Comparison of ENCODE assay signal across 8 mouse cellular contexts in genomic region chr17:65784610-65785140, GRCm38 (mm10). TPM values are rescaled to one million over a fixed set of nuclear protein-coding genes. Genes with fewer than 3 reads are reported as not detected.
DNase-seq lines count a peak whose midpoint lies in the region; ATAC-seq and TF ChIP-seq lines count a peak whose summit lies in the region.

No protein-coding gene starts in this region.

- no peaks in the 10 kb centered on the region for H3K36me3 ChIP-seq in liver, adult 2 months (ENCODE audit: control insufficient read depth, insufficient read depth, low read length)
- H3K36me3 ChIP-seq in embryonic facial prominence, embryonic 14.5 days (ENCODE audit: control insufficient read depth, insufficient read depth, low read length): peaks cover 20% of the 10 kb centered on the region; the same call in 1 of the 2 replicates
- no peaks in the 10 kb centered on the region for H3K36me3 ChIP-seq in limb, embryonic 11.5 days (ENCODE audit: control insufficient read depth, insufficient read depth, low read length)
- H3K36me3 ChIP-seq in neural tube, embryonic 14.5 days (ENCODE audit: control insufficient read depth, insufficient read depth, low read length): no peaks in the 10 kb centered on the region

- H3K79me2 ChIP-seq in liver, adult 2 months (ENCODE audit: control insufficient read depth, insufficient read depth, low read length): peaks cover 33% of the 10 kb centered on the region; the same call in 1 of the 2 replicates

- peak overlapping the region; percentile 76 for H3K4me2 ChIP-seq in embryonic facial prominence, embryonic 14.5 days (ENCODE audit: low read depth, low read length)
- peak overlapping the region; percentile 56; the same call in 1 of the 2 replicates for H3K4me2 ChIP-seq in limb, embryonic 11.5 days (ENCODE audit: low read depth, severe bottlenecking)
- H3K4me2 ChIP-seq in neural tube, embryonic 14.5 days (ENCODE audit: low read depth, low read length): peak overlapping the region; percentile 50

- H3K9me3 ChIP-seq in embryonic facial prominence, embryonic 14.5 days (ENCODE audit: control insufficient read depth, low read length): no peaks in the 10 kb centered on the region
- no peaks in the 10 kb centered on the region for H3K9me3 ChIP-seq in limb, embryonic 11.5 days (ENCODE audit: control insufficient read depth, low read length)
- H3K9me3 ChIP-seq in neural tube, embryonic 14.5 days (ENCODE audit: control insufficient read depth, low read length): no peaks in the 10 kb centered on the region

- ATAC-seq in embryonic facial prominence, embryonic 14.5 days (ENCODE audit: low read depth): no peak
- ATAC-seq in limb, embryonic 11.5 days (ENCODE audit: insufficient number of reproducible peaks, low FRiP score, low TSS enrichment, low read depth): no peak
- no peak for ATAC-seq in neural tube, embryonic 14.5 days (ENCODE audit: low read depth)

- WGBS in liver, adult 2 months: 63% methylated on average over 8 of the region's 8 CpGs
- WGBS in embryonic facial prominence, embryonic 14.5 days: 57% methylated on average over 8 of the region's 8 CpGs
- 84% methylated on average over 8 of the region's 8 CpGs for WGBS in limb, embryonic 11.5 days
- 72% methylated on average over 8 of the region's 8 CpGs for WGBS in neural tube, embryonic 14.5 days

- H3K4me1 ChIP-seq in liver, adult 2 months (ENCODE audit: control insufficient read depth, insufficient read depth, low read length): peaks cover 7% of the 10 kb centered on the region; the same call in 1 of the 2 replicates
- H3K4me1 ChIP-seq in embryonic facial prominence, embryonic 14.5 days (ENCODE audit: control insufficient read depth, insufficient read depth, low read length): peaks cover 7% of the 10 kb centered on the region
- H3K4me1 ChIP-seq in limb, embryonic 11.5 days (ENCODE audit: control insufficient read depth, insufficient read depth, low read length): peaks cover 5% of the 10 kb centered on the region; the same call in 1 of the 2 replicates
- peaks cover 11% of the 10 kb centered on the region for H3K4me1 ChIP-seq in neural tube, embryonic 14.5 days (ENCODE audit: control insufficient read depth, insufficient read depth, low read length)

- no peak overlapping the region for H3K27ac ChIP-seq in liver, adult 2 months (replicated peaks; ENCODE audit: insufficient read depth, low read depth, low read length)
- peak overlapping the region; percentile 99 for H3K27ac ChIP-seq in embryonic facial prominence, embryonic 14.5 days (replicated peaks; ENCODE audit: low read depth, low read length)
- H3K27ac ChIP-seq in limb, embryonic 11.5 days (replicated peaks; ENCODE audit: low read depth, low read length): no peak overlapping the region
- no peak overlapping the region for H3K27ac ChIP-seq in neural tube, embryonic 14.5 days (ENCODE audit: low read depth, low read length)

- no peaks in the 10 kb centered on the region for H3K27me3 ChIP-seq in liver, adult 2 months (ENCODE audit: control insufficient read depth, insufficient read depth, low read length)
- H3K27me3 ChIP-seq in embryonic facial prominence, embryonic 14.5 days (replicated peaks; ENCODE audit: control insufficient read depth, insufficient read depth, low read length): no peaks in the 10 kb centered on the region
- H3K27me3 ChIP-seq in limb, embryonic 11.5 days (ENCODE audit: control insufficient read depth, insufficient read depth, low read length): no peaks in the 10 kb centered on the region
- H3K27me3 ChIP-seq in neural tube, embryonic 14.5 days (ENCODE audit: control insufficient read depth, insufficient read depth, low read length): no peaks in the 10 kb centered on the region; the same call in 1 of the 2 replicates

- peak overlapping the region; percentile 10; the same call in 1 of the 2 replicates for H3K4me3 ChIP-seq in liver, adult 2 months (ENCODE audit: insufficient read depth, low read depth, low read length)
- peak overlapping the region; percentile 96 for H3K4me3 ChIP-seq in embryonic facial prominence, embryonic 14.5 days (ENCODE audit: low read depth, low read length)
- peak overlapping the region; percentile 87 for H3K4me3 ChIP-seq in limb, embryonic 11.5 days (ENCODE audit: low read depth, low read length)
- H3K4me3 ChIP-seq in neural tube, embryonic 14.5 days (ENCODE audit: low read depth, low read length): peak overlapping the region; percentile 97

- TF ChIP-seq POLR2A in liver, adult 2 months (IDR thresholded peaks at IDR 0.05; ENCODE audit: extremely low read depth, insufficient read depth, low read length): no peak

- no peak overlapping the region for H3K9ac ChIP-seq in liver, adult 2 months (ENCODE audit: low read depth, low read length)
- peak overlapping the region; percentile 20; the same call in 1 of the 2 replicates for H3K9ac ChIP-seq in embryonic facial prominence, embryonic 14.5 days (ENCODE audit: low read depth, low read length)
- no peak overlapping the region for H3K9ac ChIP-seq in limb, embryonic 11.5 days (ENCODE audit: low read length)
- no peak overlapping the region for H3K9ac ChIP-seq in neural tube, embryonic 14.5 days (replicated peaks; ENCODE audit: low read depth, low read length)

- peak; percentile 57 for DNase-seq in liver, adult 2 months (ENCODE audit: extremely low read depth, low read depth, low spot score)
- no peak for DNase-seq in liver
- peak; percentile 28 for DNase-seq in embryonic facial prominence, embryonic 14.5 days (ENCODE audit: low spot score)
- no peak for DNase-seq in limb, embryonic 11.5 days (ENCODE audit: low spot score)
- DNase-seq in frontal cortex, postnatal 25 days (ENCODE audit: low spot score in 2 of 2): no peak
- DNase-seq in gastrocnemius, postnatal 4 days (ENCODE audit: low spot score in 2 of 2): no peak
- no peak for DNase-seq in cerebellum, adult 11 months

- TF ChIP-seq CTCF in liver, adult 2 months (IDR thresholded peaks at IDR 0.05; ENCODE audit: low read depth, low read length): no peak

RNA-seq across cellular contexts. Expression of gene Ppp4r1, which starts 2.3 kb away (rescaled TPM):
- 12.6 and 15.1 TPM in 2 replicates for total RNA-seq in liver, adult 2 months (2014; rRNA removed)
- 13.1 and 15.1 TPM in 2 replicates for polyA plus RNA-seq in liver, adult 2 months (2012; rRNA removed)
- polyA plus RNA-seq in embryonic facial prominence, embryonic 14.5 days (2014; fragmentation: Nextera tagmentation; extraction: Ambion mirVana): 39.5 and 43.3 TPM in 2 replicates
- 62.4 and 64.0 TPM in 2 replicates for polyA plus RNA-seq in limb, embryonic 11.5 days (2014; fragmentation: Nextera tagmentation; extraction: Ambion mirVana)
- polyA plus RNA-seq in neural tube, embryonic 14.5 days (2014; fragmentation: Nextera tagmentation; extraction: Ambion mirVana): 44.4 and 52.2 TPM in 2 replicates
- total RNA-seq in gastrocnemius, postnatal 4 days (2021): 10 to 100 TPM; 52.3 to 57.5 TPM

RNA-seq across cellular contexts. Expression of gene Rab31, which starts 12.1 kb away (rescaled TPM):
- total RNA-seq in liver, adult 2 months (2014; rRNA removed): 5.4 and 6.8 TPM in 2 replicates
- 2.2 and 3.5 TPM in 2 replicates for polyA plus RNA-seq in liver, adult 2 months (2012; rRNA removed)
- polyA plus RNA-seq in embryonic facial prominence, embryonic 14.5 days (2014; fragmentation: Nextera tagmentation; extraction: Ambion mirVana): 57.6 and 63.5 TPM in 2 replicates
- polyA plus RNA-seq in limb, embryonic 11.5 days (2014; fragmentation: Nextera tagmentation; extraction: Ambion mirVana): 53.2 and 56.0 TPM in 2 replicates
- 70.8 and 81.4 TPM in 2 replicates for polyA plus RNA-seq in neural tube, embryonic 14.5 days (2014; fragmentation: Nextera tagmentation; extraction: Ambion mirVana)
- total RNA-seq in gastrocnemius, postnatal 4 days (2021): 10 to 100 TPM; 38.2 to 40.8 TPM

Comparison
In these comparisons a context has a peak if more than half of its experiments do, and no peak if none do; other contexts are left out.
1. DNase-seq: peak in liver, adult 2 months (single experiment) and embryonic facial prominence, embryonic 14.5 days (single experiment); none in liver (single experiment), limb, embryonic 11.5 days (single experiment), frontal cortex, postnatal 25 days (0 of 2), gastrocnemius, postnatal 4 days (0 of 2) and cerebellum, adult 11 months (single experiment).
2. H3K4me3 ChIP-seq: peak in every context shown above with its lines; median percentile 97 in neural tube, embryonic 14.5 days; 96 in embryonic facial prominence, embryonic 14.5 days; 87 in limb, embryonic 11.5 days; 10 in liver, adult 2 months.
3. RNA of gene Rab31, which starts 12.1 kb away (polyA plus RNA-seq): 70.8 to 81.4 TPM in neural tube, embryonic 14.5 days, 57.6 to 63.5 TPM in embryonic facial prominence, embryonic 14.5 days and 53.2 to 56.0 TPM in limb, embryonic 11.5 days; 2.2 to 3.5 TPM in liver, adult 2 months; every median in the first group is over 10 times any median in the second.
4. Peak in every context shown above with its lines, with median percentiles within 50 percentile points of each other: H3K4me2 ChIP-seq.